Mouse (Mus musculus): ENCODE results near the gene Zfp62. TPM values are rescaled to one million over a fixed set of nuclear protein-coding genes. Genes with fewer than 3 reads are reported as not detected.

The Zfp62 gene
- polyA plus RNA-seq, 1 experiment from 2014 or later = 30.0 TPM

- Histone ChIP-seq H3K27me3 (ENCODE audit: control insufficient read depth, insufficient read depth, low read length) (no peaks in the 10 kb centered on the region), H3K27ac (ENCODE audit: low read length) (peak overlapping the region; percentile 100), H3K4me1 (ENCODE audit: control insufficient read depth, insufficient read depth, low read length) (peaks cover 20% of the 10 kb centered on the region)
Observed at GRCm38 (mm10) chr11:49202071-49202470, 1.0 kb upstream of the Zfp62 start.

GRCm38 (mm10) chr11:49202523-49203061 lies 500 bp upstream of the Zfp62 start:
- Histone ChIP-seq H3K36me3 (ENCODE audit: control insufficient read depth, insufficient read depth) (no peaks in the 10 kb centered on the region; the same call in 1 of the 2 replicates), H3K9ac (ENCODE audit: low read length) (peak overlapping the region; percentile 98), H3K27me3 (ENCODE audit: control insufficient read depth, insufficient read depth, low read length) (no peaks in the 10 kb centered on the region), H3K27ac (ENCODE audit: low read length) (peak overlapping the region; percentile 100), H3K4me3 (ENCODE audit: low read length) (peak overlapping the region; percentile 93), H3K9me3 (replicated peaks; ENCODE audit: control insufficient read depth, low read length) (no peaks in the 10 kb centered on the region), H3K4me1 (ENCODE audit: control insufficient read depth, insufficient read depth, low read length) (peaks cover 20% of the 10 kb centered on the region), H3K4me2 (ENCODE audit: low read depth, low read length) (peak overlapping the region; percentile 93)
- under 1% methylated on average over 10 of the region's 10 CpGs for WGBS
- ATAC-seq (replicated peaks; ENCODE audit: extremely low read depth, insufficient read depth, low FRiP score) = 0 out of 2 replicates have a peak, but pooled peaks have one; percentile 15

More at GRCm38 (mm10) chr11:49202071-49202470, 1.0 kb upstream of the Zfp62 start:
- H3K9ac ChIP-seq (ENCODE audit: low read length) = peak overlapping the region; percentile 98
- H3K4me3 ChIP-seq (ENCODE audit: low read length) = peak overlapping the region; percentile 93
- peak overlapping the region; percentile 93 for H3K4me2 ChIP-seq (ENCODE audit: low read depth, low read length)
- no peak for ATAC-seq (replicated peaks; ENCODE audit: extremely low read depth, insufficient read depth, low FRiP score)
- 35% methylated on average over 2 of the region's 2 CpGs for WGBS
- no peaks in the 10 kb centered on the region for H3K9me3 ChIP-seq (replicated peaks; ENCODE audit: control insufficient read depth, low read length)
- H3K36me3 ChIP-seq (ENCODE audit: control insufficient read depth, insufficient read depth) = no peaks in the 10 kb centered on the region; the same call in 1 of the 2 replicates

GRCm38 (mm10) chr11:49203771-49204497 lies 842 bp downstream of the Zfp62 start:
- Histone ChIP-seq H3K4me2 (ENCODE audit: low read depth, low read length) (peak overlapping the region; percentile 93), H3K9ac (ENCODE audit: low read length) (peak overlapping the region; percentile 98), H3K27me3 (ENCODE audit: control insufficient read depth, insufficient read depth, low read length) (no peaks in the 10 kb centered on the region), H3K36me3 (ENCODE audit: control insufficient read depth, insufficient read depth) (no peaks in the 10 kb centered on the region; the same call in 1 of the 2 replicates), H3K9me3 (replicated peaks; ENCODE audit: control insufficient read depth, low read length) (no peaks in the 10 kb centered on the region), H3K27ac (ENCODE audit: low read length) (peak overlapping the region; percentile 100), H3K4me1 (ENCODE audit: control insufficient read depth, insufficient read depth, low read length) (peaks cover 20% of the 10 kb centered on the region), H3K4me3 (ENCODE audit: low read length) (peak overlapping the region; percentile 93)
- peak; percentile 62 for ATAC-seq (replicated peaks; ENCODE audit: extremely low read depth, insufficient read depth, low FRiP score)
- under 1% methylated on average over 24 of the region's 24 CpGs for WGBS

GRCm38 (mm10) chr11:49205080-49205590 lies 2.0 kb downstream of the Zfp62 start:
- Histone ChIP-seq H3K27ac (ENCODE audit: low read length) (no peak overlapping the region), H3K9ac (ENCODE audit: low read length) (no peak overlapping the region), H3K36me3 (ENCODE audit: control insufficient read depth, insufficient read depth) (no peaks in the 10 kb centered on the region; the same call in 1 of the 2 replicates), H3K9me3 (replicated peaks; ENCODE audit: control insufficient read depth, low read length) (no peaks in the 10 kb centered on the region), H3K27me3 (ENCODE audit: control insufficient read depth, insufficient read depth, low read length) (no peaks in the 10 kb centered on the region), H3K4me2 (ENCODE audit: low read depth, low read length) (peak overlapping the region; percentile 93), H3K4me3 (ENCODE audit: low read length) (peak overlapping the region; percentile 93; the same call in 1 of the 2 replicates), H3K4me1 (ENCODE audit: control insufficient read depth, insufficient read depth, low read length) (peaks cover 24% of the 10 kb centered on the region)
- WGBS = 60% methylated on average over 6 of the region's 6 CpGs
- ATAC-seq (replicated peaks; ENCODE audit: extremely low read depth, insufficient read depth, low FRiP score) = no peak

GRCm38 (mm10) chr11:49207495-49207894 lies 4.4 kb downstream of the Zfp62 start:
- no peaks in the 10 kb centered on the region; the same call in 1 of the 2 replicates for H3K36me3 ChIP-seq (ENCODE audit: control insufficient read depth, insufficient read depth)
- no peaks in the 10 kb centered on the region for H3K9me3 ChIP-seq (replicated peaks; ENCODE audit: control insufficient read depth, low read length)
- no peak overlapping the region for H3K9ac ChIP-seq (ENCODE audit: low read length)
- no peak overlapping the region for H3K4me3 ChIP-seq (ENCODE audit: low read length)
- H3K4me1 ChIP-seq (ENCODE audit: control insufficient read depth, insufficient read depth, low read length) = peaks cover 18% of the 10 kb centered on the region
- H3K27me3 ChIP-seq (ENCODE audit: control insufficient read depth, insufficient read depth, low read length) = no peaks in the 10 kb centered on the region
- ATAC-seq (replicated peaks; ENCODE audit: extremely low read depth, insufficient read depth, low FRiP score) = no peak
- no peak overlapping the region for H3K4me2 ChIP-seq (ENCODE audit: low read depth, low read length)
- no peak overlapping the region for H3K27ac ChIP-seq (ENCODE audit: low read length)
- 97% methylated on average over 1 of the region's 1 CpGs for WGBS

- H3K27ac ChIP-seq (ENCODE audit: low read length) = no peak overlapping the region
- H3K9me3 ChIP-seq (replicated peaks; ENCODE audit: control insufficient read depth, low read length) = no peaks in the 10 kb centered on the region
- ATAC-seq (replicated peaks; ENCODE audit: extremely low read depth, insufficient read depth, low FRiP score) = no peak
- peaks cover 4% of the 10 kb centered on the region; the same call in 1 of the 2 replicates for H3K4me1 ChIP-seq (ENCODE audit: control insufficient read depth, insufficient read depth, low read length)
- H3K9ac ChIP-seq (ENCODE audit: low read length) = no peak overlapping the region
- H3K36me3 ChIP-seq (ENCODE audit: control insufficient read depth, insufficient read depth) = peaks cover 36% of the 10 kb centered on the region
- H3K27me3 ChIP-seq (ENCODE audit: control insufficient read depth, insufficient read depth, low read length) = no peaks in the 10 kb centered on the region
- H3K4me2 ChIP-seq (ENCODE audit: low read depth, low read length) = no peak overlapping the region
- H3K4me3 ChIP-seq (ENCODE audit: low read length) = no peak overlapping the region
Observed at GRCm38 (mm10) chr11:49212577-49212976, 9.5 kb downstream of the Zfp62 start.

GRCm38 (mm10) chr11:49213505-49213904 lies 10.4 kb downstream of the Zfp62 start:
- ATAC-seq (replicated peaks; ENCODE audit: extremely low read depth, insufficient read depth, low FRiP score) = no peak
- Histone ChIP-seq H3K4me2 (ENCODE audit: low read depth, low read length) (no peak overlapping the region), H3K27me3 (ENCODE audit: control insufficient read depth, insufficient read depth, low read length) (no peaks in the 10 kb centered on the region), H3K4me3 (ENCODE audit: low read length) (no peak overlapping the region), H3K4me1 (ENCODE audit: control insufficient read depth, insufficient read depth, low read length) (peaks cover 4% of the 10 kb centered on the region; the same call in 1 of the 2 replicates), H3K27ac (ENCODE audit: low read length) (no peak overlapping the region), H3K9me3 (replicated peaks; ENCODE audit: control insufficient read depth, low read length) (no peaks in the 10 kb centered on the region), H3K9ac (ENCODE audit: low read length) (no peak overlapping the region), H3K36me3 (ENCODE audit: control insufficient read depth, insufficient read depth) (peaks cover 36% of the 10 kb centered on the region)
- WGBS = 94% methylated on average over 1 of the region's 1 CpGs

GRCm38 (mm10) chr11:49219271-49219670 lies 16.2 kb downstream of the Zfp62 start:
- no peaks in the 10 kb centered on the region for H3K27me3 ChIP-seq (ENCODE audit: control insufficient read depth, insufficient read depth, low read length)

GRCm38 (mm10) chr11:49224455-49224854 lies 21.4 kb downstream of the Zfp62 start:
- no peaks in the 10 kb centered on the region for H3K9me3 ChIP-seq (replicated peaks; ENCODE audit: control insufficient read depth, low read length)
- H3K4me2 ChIP-seq (ENCODE audit: low read depth, low read length) = no peak overlapping the region
- no peaks in the 10 kb centered on the region for H3K4me1 ChIP-seq (ENCODE audit: control insufficient read depth, insufficient read depth, low read length)
- WGBS = 71% methylated on average over 1 of the region's 1 CpGs
- H3K27ac ChIP-seq (ENCODE audit: low read length) = no peak overlapping the region
- no peak for ATAC-seq (replicated peaks; ENCODE audit: extremely low read depth, insufficient read depth, low FRiP score)
- H3K36me3 ChIP-seq (ENCODE audit: control insufficient read depth, insufficient read depth) = no peaks in the 10 kb centered on the region
- no peaks in the 10 kb centered on the region for H3K27me3 ChIP-seq (ENCODE audit: control insufficient read depth, insufficient read depth, low read length)
- no peak overlapping the region for H3K4me3 ChIP-seq (ENCODE audit: low read length)
- H3K9ac ChIP-seq (ENCODE audit: low read length) = no peak overlapping the region

More at GRCm38 (mm10) chr11:49219271-49219670, 16.2 kb downstream of the Zfp62 start:
- Histone ChIP-seq H3K9me3 (replicated peaks; ENCODE audit: control insufficient read depth, low read length) (no peaks in the 10 kb centered on the region), H3K36me3 (ENCODE audit: control insufficient read depth, insufficient read depth) (peaks cover 30% of the 10 kb centered on the region), H3K27ac (ENCODE audit: low read length) (no peak overlapping the region), H3K4me3 (ENCODE audit: low read length) (no peak overlapping the region), H3K4me1 (ENCODE audit: control insufficient read depth, insufficient read depth, low read length) (no peaks in the 10 kb centered on the region), H3K4me2 (ENCODE audit: low read depth, low read length) (no peak overlapping the region), H3K9ac (ENCODE audit: low read length) (no peak overlapping the region)
- no peak for ATAC-seq (replicated peaks; ENCODE audit: extremely low read depth, insufficient read depth, low FRiP score)
- WGBS = 97% methylated on average over 2 of the region's 2 CpGs

Data from heart, embryonic 16.5 days (tissue).